Mouse (Mus musculus) naive thymus-derived CD4-positive, alpha-beta T cell, adult 2 months (primary cell): ENCODE measurements around the gene Nceh1.

Experiments used
- DNase-seq: peaks from one replicate; pipeline ENCODE4 v3.0.0-alpha.2; 2011; ENCODE audit warnings: low read depth

Gene Nceh1

DNA sequence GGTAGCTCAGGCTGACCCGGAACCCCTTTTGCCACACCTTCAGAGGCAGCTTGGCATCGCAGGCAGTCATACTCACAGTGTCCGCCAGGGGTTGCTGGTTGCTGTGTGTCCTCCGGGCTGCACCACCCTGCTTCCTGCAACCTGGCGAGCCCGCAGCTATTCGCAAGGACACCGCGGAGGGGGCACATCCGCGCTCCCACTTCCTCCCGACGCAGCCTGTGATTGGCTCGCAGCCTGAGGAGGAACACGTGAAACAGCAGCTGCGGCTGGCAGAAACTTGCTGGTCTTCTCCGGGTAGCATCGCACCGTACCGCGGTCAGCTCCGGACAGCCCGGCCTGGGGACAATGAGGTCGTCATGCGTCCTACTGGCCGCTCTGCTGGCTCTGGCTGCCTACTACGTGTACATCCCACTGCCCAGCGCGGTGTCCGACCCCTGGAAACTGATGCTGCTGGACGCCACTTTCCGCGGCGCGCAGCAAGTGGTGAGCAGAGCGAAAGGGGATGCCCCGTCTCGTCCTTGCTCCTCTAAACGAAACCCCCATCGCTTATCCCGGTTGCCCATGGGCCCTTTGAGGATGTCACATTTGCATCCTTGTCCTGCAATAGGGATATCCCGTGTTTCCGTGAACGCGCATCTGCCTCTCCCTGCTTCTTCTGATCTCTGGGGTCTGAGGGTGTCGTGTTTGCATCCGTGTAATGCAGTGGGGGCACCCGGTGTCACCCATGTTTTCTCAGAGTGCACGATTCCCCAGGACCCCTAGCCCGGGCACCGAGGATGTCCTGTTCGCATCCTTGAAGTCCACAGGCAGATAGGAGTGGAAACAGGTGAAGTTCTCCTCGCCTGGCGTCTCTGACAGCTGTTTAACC lies at the start of gene Nceh1:
Gene Nceh1, plus strand, starts transcription at position 233 of the 868 bp plus-strand sequence.
- DNase-seq = peak; percentile 96

DNA sequence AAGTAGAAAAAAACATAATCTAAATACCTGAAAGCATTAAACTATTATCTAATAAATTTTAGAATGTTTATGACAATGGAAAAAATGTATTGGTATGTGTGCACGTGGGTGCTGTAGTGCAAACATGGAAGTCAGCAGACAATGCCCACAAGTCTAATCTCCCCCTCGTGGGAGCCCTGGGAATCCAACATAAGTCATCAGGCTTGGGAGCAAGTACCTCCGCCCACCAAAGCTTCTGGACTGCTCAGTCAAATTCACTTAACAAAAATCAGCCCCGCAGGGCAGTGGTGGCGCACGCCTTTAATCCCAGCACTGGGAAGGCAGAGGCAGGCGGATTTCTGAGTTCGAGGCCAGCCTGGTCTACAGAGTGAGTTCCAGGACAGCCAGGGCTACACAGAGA lies 42.7 kb upstream of the Nceh1 start:
- no peak for DNase-seq

DNA sequence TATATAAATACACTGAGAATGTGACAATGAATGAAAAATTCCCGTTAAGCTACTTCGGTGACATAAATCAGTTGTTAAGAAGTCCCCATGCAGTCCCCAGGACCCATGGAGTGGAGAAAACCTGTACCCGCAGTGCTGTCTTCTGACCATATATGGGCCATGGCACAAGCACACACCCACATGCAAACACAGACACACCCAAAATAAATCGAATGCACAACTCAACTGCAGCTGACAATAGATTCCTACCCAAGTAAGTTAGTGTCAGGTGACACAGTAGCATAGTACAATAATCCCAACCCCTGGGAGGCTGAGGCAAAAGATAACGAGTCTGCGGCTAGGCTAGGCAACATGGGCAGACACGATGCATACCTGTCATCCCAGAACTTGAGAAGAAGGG lies 39.2 kb upstream of the Nceh1 start:
- DNase-seq = no peak

DNA sequence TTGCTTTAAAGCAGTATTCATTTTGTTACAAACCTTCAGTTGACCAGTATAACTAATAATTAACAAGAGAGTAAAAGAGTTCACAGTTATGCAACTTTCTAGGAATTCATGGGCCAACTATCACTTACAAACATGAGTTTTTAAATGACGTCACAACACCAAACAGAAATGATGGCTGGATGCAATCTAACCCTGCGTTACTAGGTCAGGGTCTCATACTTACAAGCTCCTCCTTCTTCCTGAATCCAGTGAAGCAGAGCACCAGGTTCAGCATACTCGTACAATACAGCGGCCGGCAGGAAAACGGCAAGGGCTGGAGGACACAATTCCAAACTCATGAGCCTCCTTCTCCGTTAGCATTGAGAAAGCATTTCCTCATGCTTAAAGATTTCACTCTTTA lies 37.0 kb upstream of the Nceh1 start:
- DNase-seq = no peak

DNA sequence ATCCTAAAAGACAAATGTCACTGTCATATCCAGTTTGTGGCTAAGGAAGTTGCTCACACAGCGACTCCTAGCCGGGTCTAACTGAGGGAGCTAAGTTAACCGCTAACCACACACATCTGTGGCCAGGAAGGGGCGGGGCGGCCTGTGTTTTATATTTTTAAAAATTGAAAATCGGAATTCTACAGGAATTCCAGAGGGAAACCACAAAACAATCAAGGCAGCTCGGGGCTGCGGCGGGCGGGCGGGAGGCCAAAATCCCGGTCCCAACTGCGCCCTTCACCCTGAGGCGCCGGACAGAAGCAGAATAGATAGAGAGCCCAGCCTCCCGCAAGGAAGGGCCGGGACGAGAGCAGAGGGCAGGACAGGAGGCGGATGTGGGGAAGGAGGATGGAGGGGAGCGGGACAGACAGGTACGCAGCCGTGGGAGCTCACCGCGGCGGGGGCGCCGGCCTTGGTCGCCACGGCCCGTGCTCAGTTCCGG lies 29.5 kb upstream of the Nceh1 start:
- peak; percentile 60 for DNase-seq

DNA sequence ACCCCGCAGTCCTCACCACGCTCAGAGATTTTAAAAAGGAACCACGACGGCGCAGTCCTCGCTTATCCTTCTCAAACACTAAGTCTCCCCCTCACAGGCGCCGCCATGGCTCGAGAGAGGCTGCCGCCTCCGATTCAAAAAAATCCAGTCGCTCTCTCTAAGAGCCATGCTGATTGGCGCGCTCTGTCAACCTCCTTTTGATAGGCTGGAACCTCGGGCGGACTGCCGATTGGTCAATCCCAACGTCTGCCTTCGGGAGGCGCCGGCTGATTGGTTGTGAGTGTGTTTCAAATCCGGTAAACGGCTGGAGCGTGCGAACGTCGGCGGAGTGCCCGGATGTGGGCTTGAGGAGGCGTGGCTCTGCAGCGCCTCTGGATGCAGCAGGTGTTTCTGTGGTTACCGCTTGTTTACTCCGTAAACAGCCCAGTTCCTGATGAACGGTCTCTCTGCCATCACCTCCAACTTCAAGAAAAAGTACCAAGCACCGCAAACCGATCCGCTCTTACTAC lies 29.0 kb upstream of the Nceh1 start, which contains the start of gene Ect2:
Gene Ect2, minus strand, starts transcription at position 178 of the 509 bp plus-strand sequence.
- DNase-seq = peak; percentile 99

DNA sequence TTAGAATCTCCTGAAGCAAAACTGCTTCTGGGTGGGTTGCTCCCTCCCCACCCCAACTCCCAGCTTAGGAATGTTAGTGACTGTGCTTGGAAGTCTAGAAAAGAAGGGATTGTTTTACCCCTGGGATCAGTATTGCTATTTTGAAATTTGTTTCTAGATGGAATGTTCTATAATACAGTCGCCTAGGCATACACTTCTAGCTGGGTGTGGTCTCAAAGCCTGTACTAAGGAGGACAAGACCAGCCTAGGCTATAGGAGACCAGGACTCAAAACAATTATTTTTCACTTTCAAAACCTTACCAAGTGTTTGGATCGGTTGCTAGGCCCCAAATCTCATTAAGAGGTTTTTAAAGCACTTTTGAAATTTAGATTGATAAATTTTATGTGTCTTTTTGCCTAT lies 28.5 kb upstream of the Nceh1 start:
- no peak for DNase-seq

DNA sequence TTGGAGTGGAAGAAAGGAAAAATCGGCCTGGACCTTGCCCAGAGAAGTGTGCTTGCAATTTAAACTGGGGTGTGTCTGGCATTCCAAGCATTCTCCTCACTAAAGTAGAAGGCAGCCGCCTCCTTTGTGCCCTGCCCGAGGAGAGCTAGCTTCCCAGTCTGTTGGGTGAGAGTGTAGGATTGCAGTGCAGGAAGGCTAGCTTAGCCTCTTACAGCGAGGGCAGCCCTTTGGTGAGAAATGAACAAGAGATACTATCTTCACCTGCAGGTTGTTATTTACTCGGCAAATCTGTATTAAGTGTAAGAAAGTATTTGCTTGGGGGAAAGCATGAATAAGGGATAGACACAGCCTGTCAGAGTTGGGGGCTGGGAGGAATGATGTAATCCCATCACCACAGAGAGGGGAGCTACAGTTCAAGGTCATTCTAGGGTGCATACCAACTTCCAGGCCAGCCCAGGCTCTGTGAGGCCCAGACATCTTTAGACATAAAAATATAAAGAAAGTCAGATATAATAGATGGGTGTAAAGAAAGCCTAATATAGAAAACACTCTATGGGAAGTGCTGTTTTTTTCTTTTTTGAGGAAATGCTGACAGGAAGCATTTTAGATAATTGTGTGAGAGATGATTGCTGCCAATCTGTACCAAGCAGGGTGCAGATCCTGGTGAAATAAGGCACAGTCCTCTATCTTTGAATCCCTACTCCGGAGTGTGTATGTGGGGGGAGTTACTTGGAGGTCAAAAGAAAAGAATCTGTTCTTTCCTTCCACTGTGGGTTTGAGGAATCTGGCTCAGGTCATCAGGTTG lies 27.5 kb upstream of the Nceh1 start:
- DNase-seq = peak; percentile 10

DNA sequence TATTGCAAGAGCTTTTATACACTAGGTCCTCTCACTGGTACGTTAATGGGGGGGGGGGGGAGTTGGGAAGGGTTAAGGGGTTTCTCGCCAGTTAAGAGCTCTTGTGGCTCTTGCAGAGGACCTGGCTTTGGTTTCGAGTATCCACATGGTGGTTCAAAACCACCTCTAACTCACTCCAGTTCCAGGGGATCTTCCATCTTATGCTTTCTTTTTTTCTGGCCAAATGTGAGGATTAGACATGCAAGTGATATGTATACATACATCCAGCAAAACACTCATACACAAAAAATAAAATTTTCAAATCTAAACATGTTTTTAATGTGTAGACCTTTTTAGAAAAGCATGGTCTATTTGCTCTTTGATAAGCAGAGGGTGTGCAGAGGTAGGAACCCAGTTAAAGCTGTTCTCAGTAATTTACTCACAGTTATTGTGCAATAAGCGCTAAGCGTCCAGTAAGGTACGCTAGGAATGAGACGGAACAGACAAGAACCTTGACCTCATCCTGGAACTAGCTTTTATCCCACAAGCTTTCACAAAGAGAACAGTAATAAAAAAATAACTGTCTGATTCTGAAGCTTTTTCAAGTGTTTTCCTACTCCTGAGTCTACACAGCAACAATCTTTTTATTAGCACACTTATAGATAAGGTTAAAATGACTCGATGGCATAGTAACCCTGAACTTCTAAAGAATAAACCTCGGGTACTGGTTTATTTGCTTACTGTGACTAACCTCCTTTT lies 26.7 kb upstream of the Nceh1 start:
- DNase-seq = no peak

DNA sequence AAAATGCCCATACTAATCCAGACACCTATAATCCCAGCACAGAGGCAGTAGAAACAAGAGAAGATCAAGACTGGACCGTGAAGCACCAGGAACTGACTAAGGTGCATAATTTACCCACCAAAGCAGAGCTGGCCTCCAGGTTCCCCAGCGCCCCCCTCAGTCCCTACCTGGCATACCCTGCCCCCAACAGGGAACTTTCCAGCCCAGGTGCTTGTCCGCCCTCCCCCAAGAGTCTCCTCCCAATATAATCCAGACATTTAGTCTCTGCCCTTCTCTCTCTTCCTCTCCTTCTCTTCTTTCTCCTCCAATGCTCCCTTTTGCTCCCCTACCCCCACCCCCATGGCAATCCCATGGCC lies 26.2 kb upstream of the Nceh1 start:
- DNase-seq = no peak

DNA sequence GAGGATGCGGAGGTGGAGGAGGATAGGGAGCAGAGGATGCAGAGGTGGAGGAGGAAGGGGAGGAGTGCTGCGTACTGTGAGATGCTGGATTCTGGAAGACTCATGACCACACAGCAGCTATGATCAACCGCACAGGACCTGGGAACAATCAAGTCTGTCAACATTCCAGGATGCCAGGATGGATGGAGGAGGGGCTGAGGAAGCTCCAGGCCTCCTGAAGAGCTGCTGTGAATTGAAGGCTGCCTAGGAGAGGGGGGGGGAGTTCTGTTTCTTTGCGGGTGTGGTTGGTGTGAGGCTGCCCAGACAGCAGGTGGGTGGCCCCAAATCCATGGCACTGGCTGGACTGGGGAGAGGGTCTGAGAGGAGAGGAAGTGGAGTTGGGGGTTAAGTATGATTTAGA lies 23.9 kb upstream of the Nceh1 start:
- DNase-seq = no peak

DNA sequence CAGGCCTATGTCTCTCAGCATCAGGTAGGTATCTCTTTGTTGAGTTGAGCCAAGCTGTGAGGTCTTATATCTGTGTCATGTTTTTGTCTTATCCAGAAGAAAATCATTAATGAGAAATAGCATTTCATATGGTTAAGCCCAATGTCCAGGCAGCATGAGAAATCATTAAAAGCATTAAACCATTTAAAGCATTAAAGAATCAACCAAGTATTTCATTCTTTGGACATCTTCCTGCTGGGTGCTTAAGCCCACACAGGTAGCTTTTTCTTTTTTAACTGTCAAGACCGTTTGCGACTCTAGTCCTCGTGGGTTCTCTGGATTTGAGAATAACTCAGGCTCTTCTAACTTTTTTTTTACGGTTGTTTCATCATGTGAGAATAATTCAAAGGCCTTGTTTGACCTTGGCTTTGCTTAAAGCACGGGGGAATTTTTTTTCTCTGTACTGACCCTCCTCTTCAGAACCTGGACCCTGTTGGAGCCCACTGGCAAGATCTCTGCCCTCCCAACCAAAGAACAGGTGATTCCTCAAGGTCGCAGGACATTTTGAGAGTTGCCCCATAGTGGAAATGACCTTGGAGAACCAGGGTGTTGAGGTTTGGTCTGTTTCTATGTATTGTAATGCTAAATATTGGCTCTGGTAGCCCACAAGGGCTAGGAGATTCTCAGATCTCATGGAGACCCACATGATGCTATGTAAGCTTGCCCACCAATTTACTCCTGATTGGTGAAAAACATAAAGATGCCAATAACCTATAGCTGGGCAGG lies 20.9 kb upstream of the Nceh1 start:
- DNase-seq = no peak

DNA sequence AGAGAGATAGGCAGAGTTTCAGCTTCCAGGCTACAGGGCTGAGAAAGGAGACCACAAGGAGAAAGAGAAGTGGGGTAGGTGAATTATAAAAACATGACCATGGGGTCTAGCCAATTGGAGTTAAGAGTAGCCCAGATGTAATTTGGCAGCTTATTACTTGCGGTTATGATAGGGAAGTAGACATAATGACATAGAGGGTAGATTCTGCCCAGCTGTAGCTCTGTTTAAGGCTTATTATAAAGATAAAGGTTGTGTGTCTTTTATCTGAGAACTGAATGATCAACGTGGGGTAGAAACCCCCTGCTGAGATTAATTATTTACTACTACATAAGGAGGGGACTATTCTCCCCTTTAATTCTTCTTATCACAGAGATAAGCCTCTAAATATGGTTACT lies 20.4 kb upstream of the Nceh1 start:
- no peak for DNase-seq

DNA sequence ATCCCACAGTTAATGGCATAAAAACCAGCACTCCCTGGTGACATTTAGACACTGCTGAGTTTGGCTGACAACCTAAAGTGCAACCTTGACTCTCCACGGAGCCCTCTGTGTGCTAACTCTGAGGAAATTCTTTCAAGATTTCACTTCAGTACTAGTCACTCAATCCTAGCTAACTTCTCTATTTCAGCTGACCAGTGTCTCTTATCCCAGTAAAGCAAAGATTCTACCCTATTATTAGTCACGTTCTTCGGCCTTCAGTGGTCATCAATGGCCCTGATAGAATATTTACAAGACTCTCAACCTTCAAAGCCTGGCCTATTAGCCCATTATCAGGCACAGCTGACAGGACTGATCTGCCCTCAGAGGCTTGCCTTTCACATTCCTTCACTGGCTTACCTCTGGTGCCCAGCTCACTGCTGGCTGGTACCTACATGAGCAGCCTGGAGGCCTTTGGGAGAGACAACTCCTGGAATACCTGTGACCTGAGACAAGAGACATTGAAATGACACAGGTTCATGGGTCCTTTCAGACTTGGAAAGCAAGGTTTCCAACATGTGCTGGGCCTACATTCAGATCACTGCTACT lies 17.2 kb upstream of the Nceh1 start:
- DNase-seq = no peak

DNA sequence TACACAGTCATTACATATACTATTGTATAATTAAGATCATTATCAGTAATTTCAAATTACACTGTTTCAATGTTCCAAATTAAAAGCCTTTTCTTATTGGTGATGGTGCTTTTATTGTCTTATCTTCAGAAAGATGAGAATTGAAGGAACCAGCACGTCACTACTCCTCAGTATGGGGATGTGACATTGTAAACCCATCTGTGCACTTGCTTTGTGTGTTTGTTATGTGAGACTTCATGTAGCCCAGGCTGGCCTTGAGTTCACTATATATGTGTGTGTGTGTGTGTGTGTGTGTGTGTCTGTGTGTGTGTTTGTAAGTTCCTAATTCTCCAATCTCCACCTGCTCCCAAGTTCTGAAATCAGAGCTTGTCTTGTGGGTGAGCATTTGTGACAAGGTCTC lies 12.5 kb upstream of the Nceh1 start:
- no peak for DNase-seq

DNA sequence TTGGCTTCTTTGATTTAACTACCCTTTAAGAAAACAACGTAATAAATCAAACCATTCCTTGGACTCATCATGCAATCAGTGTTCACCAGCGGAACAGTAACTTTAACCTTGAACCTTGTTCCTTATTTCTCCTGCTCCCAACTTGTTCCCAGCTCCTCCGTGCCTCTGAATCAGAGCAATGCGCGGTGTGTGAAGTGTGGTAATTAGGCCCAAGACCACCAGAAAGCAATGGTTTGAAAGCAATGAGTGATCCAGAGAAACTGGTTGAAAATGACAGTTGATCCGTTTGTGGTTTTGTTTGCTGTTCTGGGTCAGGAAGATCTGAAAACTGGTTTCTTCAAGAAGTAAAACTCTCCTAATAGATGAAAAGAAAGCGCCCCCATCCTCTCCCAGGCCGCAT lies 3.1 kb upstream of the Nceh1 start:
- DNase-seq = no peak

DNA sequence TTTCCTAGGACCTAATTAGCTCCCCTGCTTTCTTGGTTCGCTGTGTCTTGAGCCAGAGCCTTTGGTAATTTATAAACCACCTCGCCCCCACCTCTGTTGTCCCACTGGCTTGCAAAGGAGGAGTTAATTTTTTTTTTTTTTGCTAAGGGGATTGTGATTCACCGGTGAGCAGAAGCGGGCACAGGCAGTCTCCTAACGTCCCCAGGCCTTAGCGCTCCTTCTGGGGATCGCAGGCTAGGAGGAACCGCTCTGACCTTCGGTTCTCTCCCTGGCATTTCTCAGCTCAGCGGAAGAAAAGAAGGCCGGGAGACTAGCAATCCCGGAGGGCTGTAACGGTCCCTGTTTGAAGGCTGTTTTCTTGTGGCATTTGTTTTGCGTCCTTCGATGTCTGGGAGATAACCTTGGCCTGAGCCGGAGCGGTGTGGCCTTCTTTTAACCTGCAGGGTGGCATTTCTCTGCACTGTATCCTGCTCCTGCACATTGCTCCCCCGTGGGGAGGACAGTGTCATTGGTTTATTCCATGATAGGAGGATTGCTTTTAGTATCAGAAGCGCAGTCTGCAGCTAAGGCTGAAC lies 923 bp downstream of the Nceh1 start:
- peak; percentile 26 for DNase-seq

DNA sequence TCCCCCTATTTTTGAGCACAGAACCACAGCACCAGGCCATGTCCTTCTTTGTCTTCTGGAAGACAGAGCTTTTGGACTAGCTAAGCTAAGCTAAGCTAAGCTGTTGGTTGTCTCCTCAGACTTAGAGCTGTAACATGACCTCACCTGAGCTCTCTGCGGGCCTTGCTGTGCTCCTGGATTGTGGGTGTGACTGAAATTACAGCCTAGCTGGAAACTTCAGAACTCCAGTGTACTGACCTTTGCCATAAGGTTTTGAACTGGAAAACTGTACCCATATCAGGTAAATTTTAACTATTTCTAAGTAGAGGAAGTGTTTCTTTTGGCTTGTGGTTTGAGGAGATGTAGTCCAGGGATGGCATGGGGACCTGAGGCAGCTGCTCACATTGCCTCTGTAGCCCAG lies 5.6 kb downstream of the Nceh1 start:
- DNase-seq = no peak

DNA sequence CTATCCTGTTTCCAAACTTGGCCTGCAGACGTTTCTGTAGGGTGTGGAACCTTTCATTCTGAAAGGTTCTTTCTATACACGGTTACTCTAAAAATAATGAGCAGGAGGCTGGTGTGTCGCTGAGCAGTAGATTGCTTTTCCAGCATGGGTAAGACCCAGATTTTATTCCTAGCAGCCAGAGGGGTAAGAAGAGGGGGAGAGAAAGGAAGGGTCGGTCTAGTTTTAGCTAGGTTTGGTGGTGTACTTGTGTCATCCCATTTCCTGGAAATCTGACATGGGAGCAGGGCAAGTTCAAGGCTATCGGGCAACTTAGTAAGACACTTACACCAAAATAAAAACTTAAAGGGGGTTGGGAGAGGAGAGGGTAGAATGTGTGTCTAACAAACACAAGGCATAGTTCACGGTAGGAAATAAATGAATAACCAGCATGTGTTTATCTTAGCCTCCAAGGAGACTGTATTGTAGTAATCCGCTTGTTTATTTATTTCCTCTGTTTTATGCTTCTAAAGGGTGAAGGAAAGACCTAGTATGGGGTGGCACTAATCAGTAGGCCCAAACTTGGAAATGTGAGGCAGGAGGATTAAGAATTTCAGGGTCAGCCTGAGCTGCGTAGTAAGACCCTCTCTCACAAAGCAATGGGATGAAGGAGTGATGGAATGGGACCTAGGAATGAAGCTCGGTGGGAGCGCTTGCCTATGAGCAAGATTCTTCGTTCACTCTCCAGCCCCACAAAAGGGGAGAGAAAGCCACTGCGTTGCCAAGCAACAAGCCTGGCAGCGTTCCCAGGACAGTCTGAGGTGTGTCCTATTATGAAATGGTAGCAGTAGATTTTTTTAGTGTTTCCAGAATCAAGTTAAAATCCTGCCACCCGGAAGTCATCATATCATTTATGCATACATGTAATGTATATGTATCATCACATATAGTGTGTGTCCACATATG lies 6.8 kb downstream of the Nceh1 start:
- no peak for DNase-seq

DNA sequence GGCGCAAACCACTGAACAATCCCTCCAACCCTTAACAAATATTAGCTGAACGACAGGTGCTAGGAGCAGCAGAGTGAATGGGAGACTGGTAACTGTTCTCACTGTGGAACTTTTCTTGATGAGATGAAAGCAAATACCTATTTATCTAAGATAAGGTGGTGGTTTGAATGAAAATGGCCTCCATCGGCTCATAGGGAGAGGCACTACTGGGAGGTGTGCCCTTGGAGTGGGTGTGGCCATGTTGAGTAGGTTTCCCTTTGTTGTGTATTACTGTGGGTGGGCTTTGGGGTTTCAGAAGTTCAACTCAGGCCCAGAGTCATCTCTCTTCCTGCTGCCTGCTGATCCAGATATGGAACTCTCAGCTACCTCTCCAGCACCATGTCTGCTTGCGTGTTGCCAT lies 8.1 kb downstream of the Nceh1 start:
- DNase-seq = no peak
